Mouse (Mus musculus) spleen, adult 2 months (tissue): Measurements from ENCODE around the gene Gng7.

Experiments
- CTCF ChIP-seq: fragments of 200-500 bp; IDR thresholded peaks from 2 replicates; pipeline ENCODE4 v1.5.1; 2011; ENCODE audit warnings: mild to moderate bottlenecking, inconsistent platforms; ENCODE audit not compliant: insufficient read depth, insufficient read length, insufficient replicate concordance; ENCODE audit errors: extremely low read depth
- POLR2A ChIP-seq: fragments of 200-500 bp; IDR thresholded peaks from 2 replicates; pipeline ENCODE4 v1.6.1; 2011; ENCODE audit warnings: low read depth, low read length, inconsistent platforms

DNA sequence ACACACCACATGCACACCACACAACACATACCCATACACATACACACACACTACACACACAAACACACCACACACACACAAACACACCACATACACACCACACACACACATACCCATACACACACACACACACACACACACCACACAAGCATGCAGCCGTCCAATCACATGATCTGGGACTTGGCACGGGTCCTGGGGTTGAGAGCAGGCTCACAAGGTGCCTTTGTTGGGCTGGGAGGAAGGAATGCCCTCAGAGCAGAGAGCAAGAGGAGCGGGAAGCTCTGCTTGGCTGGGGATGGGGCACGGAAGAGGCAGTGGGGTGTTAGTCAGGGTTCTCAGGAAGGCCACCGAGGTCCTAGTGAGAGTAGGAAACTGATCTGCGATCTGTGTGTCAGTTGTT is 3.9 kb downstream of the Gng7 start:
- TF ChIP-seq POLR2A (no peak), CTCF (no peak)
